Mouse (Mus musculus) heart, postnatal 0 days (tissue): Measurements from ENCODE around the gene Serpinb6e. TPM values are rescaled to one million over a fixed set of nuclear protein-coding genes. Genes with fewer than 3 reads are reported as not detected.

Experiments
- ATAC-seq: fragments of 200-750 bp; cut with Nextera tagmentation; 2 replicates; pipeline ENCODE4 v1.8.0; 2017; ENCODE audit warnings: low read depth, moderate number of reproducible peaks, moderate library complexity; ENCODE audit not compliant: insufficient read depth
- DNase-seq: peaks from one replicate; pipeline ENCODE4 v3.0.0-alpha.2; 2016; ENCODE audit warnings: low spot score
- H3K27ac ChIP-seq: fragments of 300-500 bp; sonication (generic); 2 replicates; pipeline ENCODE4 v1.5.1; 2014; ENCODE audit warnings: low read depth, mild to moderate bottlenecking
- H3K27me3 ChIP-seq: fragments of 300-500 bp; sonication (generic); 2 replicates; pipeline ENCODE4 v1.6.1; 2014; ENCODE audit warnings: low read length, mixed read lengths; ENCODE audit not compliant: control insufficient read depth, insufficient read depth
- H3K36me3 ChIP-seq: fragments of 300-500 bp; sonication (generic); replicated peaks from 2 replicates; pipeline ENCODE4 v1.6.1; 2014; ENCODE audit warnings: low read length, mixed read lengths; ENCODE audit not compliant: control insufficient read depth, insufficient read depth
- H3K4me1 ChIP-seq: fragments of 300-500 bp; sonication (generic); 2 replicates; pipeline ENCODE4 v1.6.1; 2014; ENCODE audit warnings: antibody characterized with exemption; ENCODE audit not compliant: control insufficient read depth, insufficient read depth
- H3K4me2 ChIP-seq: fragments of 300-500 bp; sonication (generic); 2 replicates; pipeline ENCODE4 v1.6.1; 2014; ENCODE audit warnings: low read depth, mild to moderate bottlenecking, low read length, moderate library complexity
- H3K4me3 ChIP-seq: fragments of 300-500 bp; sonication (generic); 2 replicates; pipeline ENCODE4 v1.5.1; 2014; ENCODE audit warnings: low read depth, low read length
- H3K9ac ChIP-seq: fragments of 300-500 bp; sonication (generic); replicated peaks from 2 replicates; pipeline ENCODE4 v1.6.1; 2014; ENCODE audit warnings: low read depth, low read length, mixed read lengths
- H3K9me3 ChIP-seq: fragments of 300-500 bp; sonication (generic); replicated peaks from 2 replicates; pipeline ENCODE4 v1.6.1; 2016; ENCODE audit warnings: low read length; ENCODE audit not compliant: control insufficient read depth
- CTCF ChIP-seq: IDR thresholded peaks from 2 replicates; pipeline ENCODE4 v1.5.1; 2016; ENCODE audit warnings: antibody characterized with exemption, control low read depth, low read depth
- EP300 ChIP-seq: IDR thresholded peaks from 2 replicates; pipeline ENCODE4 v1.6.1; 2016; ENCODE audit warnings: antibody characterized with exemption, low read depth
- WGBS: fragments of 180-500 bp; shearing (Covaris S2); extraction: QIAGEN DNeasy Blood & Tissue Kit; methylation state at CpG from one replicate; pipeline ENCODE4 v1.1.7; 2014; 5-methylcytosine and 5-hydroxymethylcytosine counted together
- polyA plus RNA-seq: library from polyadenylated mRNA; unstranded; fragments of >200 nt; fragmentation: Nextera tagmentation; extraction: Ambion mirVana; gene quantifications from 2 replicates; pipeline ENCODE4 v1.2.1, GENCODE M21; 2015
- total RNA-seq: library from RNA; depleted of rRNA; stranded (reverse); fragments of >200 nt; gene quantifications from 2 replicates; pipeline ENCODE4 v1.2.3, GENCODE M21; 2014; ENCODE audit warnings: low replicate concordance; rRNA removed

Serpinb6e gene
- total RNA-seq, result not detected in 2 replicates
- not detected in 2 replicates for polyA plus RNA-seq

DNA sequence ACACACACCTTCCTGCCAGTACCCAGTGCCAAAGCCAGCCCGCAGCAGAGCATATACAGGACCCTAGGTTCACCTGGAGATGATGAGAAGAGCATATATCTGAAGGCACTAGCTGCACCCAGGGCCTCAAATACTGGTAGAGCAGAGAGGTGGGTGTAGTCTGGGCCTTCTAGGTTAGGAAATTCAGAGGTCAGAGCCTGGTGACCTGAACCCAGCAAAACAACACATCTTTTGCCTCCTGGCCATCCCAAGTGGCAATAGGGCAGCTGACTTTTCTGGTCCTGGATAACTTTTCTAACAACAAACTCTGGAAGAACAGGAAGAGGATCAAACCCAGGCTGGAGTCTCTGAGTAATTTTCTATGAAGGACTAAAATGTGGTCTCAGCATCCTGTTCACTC, at the start of gene Serpinb6e:
Gene Serpinb6e (minus strand): TSS at position 101 of the 400 bp plus-strand sequence.
- Histone ChIP-seq H3K36me3 (no peaks in the 10 kb centered on the region), H3K4me2 (no peak within 1 kb of the TSS), H3K27me3 (no peaks in the 10 kb centered on the region), H3K4me3 (no peak within 1 kb of the TSS), H3K9me3 (no peaks in the 10 kb centered on the region), H3K9ac (no peak within 1 kb of the TSS), H3K27ac (no peak within 1 kb of the TSS), H3K4me1 (no peaks in the 10 kb centered on the region)
- WGBS, result 68% methylated on average over 1 of the region's 1 CpGs
- ATAC-seq, result no peak
- DNase-seq, result no peak
- TF ChIP-seq CTCF, result no peak
- TF ChIP-seq EP300, result no peak

DNA sequence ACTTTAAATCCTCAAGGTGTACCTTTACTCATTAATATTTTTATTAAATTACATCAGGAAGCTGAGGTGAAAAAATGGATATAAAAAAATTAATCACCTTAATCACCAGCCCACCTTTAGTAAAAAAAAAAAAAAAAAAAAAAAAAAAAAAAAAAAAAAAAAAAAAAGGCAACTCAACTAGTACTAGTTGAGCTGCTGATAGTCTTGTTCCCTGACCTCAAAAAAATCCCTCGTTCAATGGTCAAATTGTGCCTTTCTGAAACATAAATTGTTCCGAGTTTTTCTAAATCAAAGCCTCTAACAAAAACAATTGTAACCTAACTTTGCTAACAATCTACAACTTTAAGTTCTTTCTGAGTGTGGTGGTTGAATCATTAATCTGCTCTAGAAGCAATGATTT, 12.5 kb downstream of the Serpinb6e start:
- no peak overlapping the region for H3K9ac ChIP-seq
- no peaks in the 10 kb centered on the region for H3K4me1 ChIP-seq
- H3K27me3 ChIP-seq, result no peaks in the 10 kb centered on the region
- ATAC-seq (no peak), DNase-seq (no peak)
- no peaks in the 10 kb centered on the region for H3K9me3 ChIP-seq
- WGBS, result 75% methylated on average over 2 of the region's 2 CpGs
- no peak overlapping the region for H3K27ac ChIP-seq
- TF ChIP-seq EP300 (no peak), CTCF (no peak)
- H3K4me3 ChIP-seq, result no peak overlapping the region
- no peak overlapping the region for H3K4me2 ChIP-seq
- no peaks in the 10 kb centered on the region for H3K36me3 ChIP-seq

DNA sequence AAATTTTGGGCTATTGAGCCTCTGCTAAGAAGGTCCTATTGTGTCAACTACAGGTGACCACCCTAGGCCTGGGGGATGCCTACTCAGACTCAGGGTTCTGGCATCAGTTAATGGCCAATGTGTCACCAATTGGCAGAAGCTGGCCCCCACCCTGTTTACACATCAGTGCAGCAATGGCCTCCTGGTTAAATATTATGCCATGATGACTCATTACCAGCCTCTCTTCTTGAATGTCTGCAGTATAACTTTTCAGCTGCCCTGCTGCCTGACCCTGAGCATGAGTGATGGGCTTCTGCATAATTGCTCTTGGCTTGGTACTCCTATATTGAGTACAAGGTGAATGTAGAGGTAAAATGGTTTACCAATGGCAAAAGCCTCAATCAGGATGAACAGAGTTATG, 19.8 kb downstream of the Serpinb6e start:
- no peak for DNase-seq
- no peaks in the 10 kb centered on the region for H3K9me3 ChIP-seq
- H3K27me3 ChIP-seq, result no peaks in the 10 kb centered on the region
- no peak for ATAC-seq
- H3K4me3 ChIP-seq, result no peak overlapping the region
- no peaks in the 10 kb centered on the region for H3K36me3 ChIP-seq
- TF ChIP-seq CTCF (no peak), EP300 (no peak)
- no peak overlapping the region for H3K4me2 ChIP-seq
- no peak overlapping the region for H3K9ac ChIP-seq
- no peak overlapping the region for H3K27ac ChIP-seq
- no peaks in the 10 kb centered on the region for H3K4me1 ChIP-seq

DNA sequence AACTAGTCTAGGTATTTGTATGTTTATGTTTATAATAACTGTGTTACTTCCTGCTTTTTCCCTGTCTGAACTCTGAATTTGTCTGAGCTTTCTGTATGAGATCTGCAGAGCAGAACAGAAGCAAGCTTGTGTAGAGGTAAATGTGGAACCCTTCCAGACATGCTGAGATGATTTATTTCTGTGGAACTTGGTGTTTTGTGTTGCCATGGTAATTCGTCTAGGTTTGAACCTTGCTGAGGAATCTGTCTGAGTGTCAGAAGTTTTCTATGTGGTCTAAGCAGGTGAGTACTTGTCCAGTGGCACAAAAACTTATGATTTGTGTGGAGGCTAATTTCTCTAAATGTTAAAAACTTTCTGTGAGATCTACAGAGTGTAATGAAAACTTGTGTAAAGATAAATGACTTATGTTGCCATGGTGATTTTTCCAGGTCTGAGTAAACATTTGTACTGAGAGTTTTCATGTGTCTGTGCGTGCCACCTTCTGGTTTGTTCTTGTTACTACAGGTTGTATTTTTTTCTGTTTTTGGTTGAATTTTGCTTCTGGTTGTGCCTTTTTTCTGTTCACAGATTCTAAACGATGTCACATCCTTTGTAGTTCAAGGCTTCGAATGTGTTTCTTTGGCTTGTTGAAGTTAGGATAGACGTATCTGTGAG, 21.6 kb downstream of the Serpinb6e start:
- TF ChIP-seq CTCF (no peak), EP300 (no peak)

More for the DNA sequence above, 21.6 kb downstream of the Serpinb6e start:
- Histone ChIP-seq H3K27ac (no peak overlapping the region), H3K4me2 (no peak overlapping the region), H3K36me3 (no peaks in the 10 kb centered on the region), H3K9me3 (no peaks in the 10 kb centered on the region), H3K4me3 (no peak overlapping the region), H3K4me1 (no peaks in the 10 kb centered on the region), H3K27me3 (no peaks in the 10 kb centered on the region), H3K9ac (no peak overlapping the region)
- no peak for DNase-seq
- ATAC-seq, result no peak
- whole genome bisulfite sequencing, result 65% methylated on average over 5 of the region's 5 CpGs

Other genes with a start within 250 kb of the Serpinb6e start
- not detected in 2 replicates for gene Serpinb6d, start 182.0 kb downstream of the Serpinb6e start, total RNA-seq
- not detected in 2 replicates for gene Serpinb6d, start 182.0 kb downstream of the Serpinb6e start, polyA plus RNA-seq
- gene Serpinb6c, start 62.3 kb upstream of the Serpinb6e start, total RNA-seq, result not detected in 2 replicates
- gene Serpinb6c, start 62.3 kb upstream of the Serpinb6e start, polyA plus RNA-seq, result not detected in 2 replicates
- 20.8 and 28.3 TPM in 2 replicates for gene Nqo2, start 121.3 kb upstream of the Serpinb6e start, total RNA-seq
- gene Nqo2, start 121.3 kb upstream of the Serpinb6e start, polyA plus RNA-seq, result 26.9 and 27.0 TPM in 2 replicates
- 6.1 and 9.5 TPM in 2 replicates for gene Ripk1, start 159.0 kb upstream of the Serpinb6e start, total RNA-seq
- gene Ripk1, start 159.0 kb upstream of the Serpinb6e start, polyA plus RNA-seq, result 4.7 and 4.8 TPM in 2 replicates
- 115 and 149 TPM in 2 replicates for gene Serpinb6a, start 159.4 kb upstream of the Serpinb6e start, total RNA-seq
- gene Serpinb6a, start 159.4 kb upstream of the Serpinb6e start, polyA plus RNA-seq, result 79.0 and 80.2 TPM in 2 replicates
- gene Bphl, start 194.2 kb upstream of the Serpinb6e start, total RNA-seq, result 57.1 and 64.2 TPM in 2 replicates
- 53.2 and 58.9 TPM in 2 replicates for gene Bphl, start 194.2 kb upstream of the Serpinb6e start, polyA plus RNA-seq
- 291 and 343 TPM in 2 replicates for gene Tubb2a, start 234.6 kb upstream of the Serpinb6e start, total RNA-seq
- gene Tubb2a, start 234.6 kb upstream of the Serpinb6e start, polyA plus RNA-seq, result 90.8 and 105 TPM in 2 replicates